Mouse (Mus musculus) thymus, adult 2 months (tissue): ENCODE measurements around the gene Emg1.

ENCODE experiments used
- CTCF ChIP-seq: fragments of 200-500 bp; IDR thresholded peaks from 2 replicates; pipeline ENCODE4 v1.5.1; 2012; ENCODE audit warnings: mild to moderate bottlenecking, control low read depth, low read length, moderate library complexity, borderline replicate concordance; ENCODE audit not compliant: control insufficient read depth, poor library complexity, insufficient read depth; ENCODE audit errors: extremely low read depth
- POLR2A ChIP-seq: fragments of 200-500 bp; IDR thresholded peaks from 2 replicates; pipeline ENCODE4 v1.6.1; 2012; ENCODE audit warnings: mild to moderate bottlenecking, low read length, control low read depth, moderate library complexity; ENCODE audit not compliant: control insufficient read depth, poor library complexity, insufficient read depth; ENCODE audit errors: extremely low read depth

DNA sequence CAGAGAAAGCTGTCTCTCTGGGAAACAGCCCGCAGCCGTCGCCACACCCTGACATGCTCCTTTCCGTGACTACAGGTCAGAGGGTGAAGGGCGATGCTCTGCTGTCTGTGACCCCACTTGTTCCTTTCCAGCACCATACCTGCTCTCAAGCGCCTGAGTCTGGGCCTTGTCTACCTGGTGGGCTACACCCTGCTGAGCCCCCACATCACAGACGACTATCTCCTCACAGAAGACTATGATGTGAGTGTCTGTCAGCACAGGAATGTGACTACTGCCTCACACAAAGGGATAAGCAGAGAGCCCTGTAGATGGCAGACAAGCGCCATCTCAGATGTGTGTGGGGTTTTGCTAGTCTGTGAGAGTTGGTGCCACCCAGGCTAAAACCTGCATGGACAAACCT lies 10.6 kb downstream of the Emg1 start:
- no peak for TF ChIP-seq CTCF
- TF ChIP-seq POLR2A, result no peak
